ENCODE assay signal across 13 mouse cellular contexts in genomic region chr19:6445761-6446423, GRCm38 (mm10). TPM values are rescaled to one million over a fixed set of nuclear protein-coding genes. Genes with fewer than 3 reads are reported as not detected.
A peak's percentile ranks its signal among the peaks of the same experiment; 100 is the strongest.
DNase-seq lines count a peak whose midpoint lies in the region; ATAC-seq lines count a peak whose summit lies in the region.
"Had no signal": no experiment of that assay in that cellular context is flagged by ENCODE, and none has a peak within 500 bp of the region (broad histone marks: within the 10 kb centered on the region; RNA-seq: fewer than 3 reads in every experiment).

No protein-coding gene starts in this region.

- 24% methylated on average over 10 of the region's 10 CpGs for WGBS in embryonic facial prominence, embryonic 10.5 days
- 9% methylated on average over 10 of the region's 10 CpGs for WGBS in hindbrain, embryonic 13.5 days
- 17% methylated on average over 10 of the region's 10 CpGs for WGBS in neural tube, embryonic 13.5 days

- peak; percentile 83 for DNase-seq in left cerebral cortex, postnatal 4 days
- DNase-seq in left cerebral cortex, adult 18-20 months (ENCODE audit: low spot score in 2 of 2): no peak
- peak; percentile 49 for DNase-seq in embryonic facial prominence, embryonic 10.5 days (ENCODE audit: low spot score)
- DNase-seq in heart, adult 11 months: no peak
- DNase-seq in lung, postnatal 14 days: no peak
- no peak for DNase-seq in adrenal gland, postnatal 25 days
- DNase-seq: kidney, postnatal 10 days; lung, embryonic 14.5 days; thymus, postnatal 4 days had no signal

- peak; percentile 84 for ATAC-seq in hindbrain, embryonic 13.5 days (ENCODE audit: low FRiP score)
- ATAC-seq in neural tube, embryonic 13.5 days (ENCODE audit: low read depth): peak; percentile 86

- H3K4me3 ChIP-seq in embryonic facial prominence, embryonic 10.5 days: peak overlapping the region; percentile 11; the same call in 1 of the 2 replicates
- no peak overlapping the region for H3K4me3 ChIP-seq in hindbrain, embryonic 13.5 days
- no peak overlapping the region for H3K4me3 ChIP-seq in neural tube, embryonic 13.5 days
- H3K4me3 ChIP-seq: embryonic facial prominence, embryonic 15.5 days; heart, embryonic 15.5 days had no signal

- no peaks in the 10 kb centered on the region for H3K36me3 ChIP-seq in embryonic facial prominence, embryonic 10.5 days (replicated peaks)
- no peaks in the 10 kb centered on the region for H3K36me3 ChIP-seq in hindbrain, embryonic 13.5 days
- no peaks in the 10 kb centered on the region for H3K36me3 ChIP-seq in neural tube, embryonic 13.5 days
- H3K36me3 ChIP-seq: embryonic facial prominence, embryonic 15.5 days; heart, embryonic 15.5 days had no signal

- intact Hi-C loops in left cerebral cortex, postnatal 4 days (cut with DNase I): no loop called here

- H3K27ac ChIP-seq in embryonic facial prominence, embryonic 10.5 days (replicated peaks): peak overlapping the region; percentile 37
- peak overlapping the region; percentile 89 for H3K27ac ChIP-seq in hindbrain, embryonic 13.5 days
- peak overlapping the region; percentile 90 for H3K27ac ChIP-seq in neural tube, embryonic 13.5 days (replicated peaks)
- H3K27ac ChIP-seq: embryonic facial prominence, embryonic 15.5 days; heart, embryonic 15.5 days had no signal

- no peaks in the 10 kb centered on the region for H3K9me3 ChIP-seq in embryonic facial prominence, embryonic 10.5 days
- H3K9me3 ChIP-seq in hindbrain, embryonic 13.5 days: no peaks in the 10 kb centered on the region
- H3K9me3 ChIP-seq in neural tube, embryonic 13.5 days: no peaks in the 10 kb centered on the region
- H3K9me3 ChIP-seq: embryonic facial prominence, embryonic 15.5 days; heart, embryonic 15.5 days had no signal

- peak overlapping the region; percentile 63 for H3K9ac ChIP-seq in hindbrain, embryonic 13.5 days
- peak overlapping the region; percentile 53 for H3K9ac ChIP-seq in neural tube, embryonic 13.5 days
- H3K9ac ChIP-seq: embryonic facial prominence, embryonic 15.5 days; heart, embryonic 15.5 days; lung, embryonic 14.5 days had no signal

- H3K4me2 ChIP-seq in hindbrain, embryonic 13.5 days: peak overlapping the region; percentile 42
- H3K4me2 ChIP-seq in neural tube, embryonic 13.5 days: peak overlapping the region; percentile 42
- H3K4me2 ChIP-seq: embryonic facial prominence, embryonic 15.5 days; heart, embryonic 15.5 days; lung, embryonic 14.5 days had no signal

- H3K4me1 ChIP-seq in embryonic facial prominence, embryonic 10.5 days: peaks cover 29% of the 10 kb centered on the region
- peaks cover 98% of the 10 kb centered on the region for H3K4me1 ChIP-seq in hindbrain, embryonic 13.5 days (replicated peaks)
- H3K4me1 ChIP-seq in neural tube, embryonic 13.5 days (replicated peaks): peaks cover 76% of the 10 kb centered on the region

- H3K27me3 ChIP-seq in embryonic facial prominence, embryonic 10.5 days (replicated peaks; ENCODE audit: low read depth, poor library complexity, severe bottlenecking): peaks cover 68% of the 10 kb centered on the region
- no peaks in the 10 kb centered on the region for H3K27me3 ChIP-seq in hindbrain, embryonic 13.5 days
- no peaks in the 10 kb centered on the region for H3K27me3 ChIP-seq in neural tube, embryonic 13.5 days
- H3K27me3 ChIP-seq: embryonic facial prominence, embryonic 15.5 days had no signal

RNA-seq across cellular contexts. Expression of gene Nrxn2, which starts 27.4 kb away (rescaled TPM):
- total RNA-seq in left cerebral cortex, postnatal 4 days (2021): 100 to 1,000 TPM; 695 to 758 TPM
- total RNA-seq in left cerebral cortex, adult 18-20 months (2021): 100 to 1,000 TPM; 549 to 568 TPM
- 1.9 TPM in 2 replicates for polyA plus RNA-seq in embryonic facial prominence, embryonic 10.5 days (2016; fragmentation: Nextera tagmentation; extraction: Ambion mirVana)
- 23.5 and 27.7 TPM in 2 replicates for polyA plus RNA-seq in hindbrain, embryonic 13.5 days (2015; fragmentation: Nextera tagmentation; extraction: Ambion mirVana)
- 24.0 and 28.9 TPM in 2 replicates for polyA plus RNA-seq in neural tube, embryonic 13.5 days (2015; fragmentation: Nextera tagmentation; extraction: Ambion mirVana)
- 11.1 and 12.7 TPM in 2 replicates for total RNA-seq in adrenal gland, postnatal 25 days (2021)

RNA-seq across cellular contexts. Expression of gene Rasgrp2, which starts 46.8 kb away (rescaled TPM):
- 100 to 1,000 TPM; 225 to 228 TPM for total RNA-seq in left cerebral cortex, postnatal 4 days (2021)
- total RNA-seq in left cerebral cortex, adult 18-20 months (2021): 10 to 100 TPM; 68.2 to 84.7 TPM
- 14.2 and 18.6 TPM in 2 replicates for polyA plus RNA-seq in embryonic facial prominence, embryonic 10.5 days (2016; fragmentation: Nextera tagmentation; extraction: Ambion mirVana)
- 42.0 and 43.2 TPM in 2 replicates for polyA plus RNA-seq in hindbrain, embryonic 13.5 days (2015; fragmentation: Nextera tagmentation; extraction: Ambion mirVana)
- 44.1 and 49.9 TPM in 2 replicates for polyA plus RNA-seq in neural tube, embryonic 13.5 days (2015; fragmentation: Nextera tagmentation; extraction: Ambion mirVana)
- 37.6 and 39.5 TPM in 2 replicates for total RNA-seq in adrenal gland, postnatal 25 days (2021)

Comparison
In these comparisons a context has a peak if more than half of its experiments do, and no peak if none do; other contexts are left out.
1. DNase-seq: peak in left cerebral cortex, postnatal 4 days (single experiment) and embryonic facial prominence, embryonic 10.5 days (single experiment); none in left cerebral cortex, adult 18-20 months (0 of 2), heart, adult 11 months (single experiment), lung, postnatal 14 days (single experiment) and adrenal gland, postnatal 25 days (single experiment).
2. H3K27ac ChIP-seq: peak in every context shown above with its lines; median percentile 90 in neural tube, embryonic 13.5 days; 89 in hindbrain, embryonic 13.5 days; 37 in embryonic facial prominence, embryonic 10.5 days.
3. RNA of gene Nrxn2, which starts 27.4 kb away (total RNA-seq): 695 to 758 TPM in left cerebral cortex, postnatal 4 days and 549 to 568 TPM in left cerebral cortex, adult 18-20 months; 11.1 to 12.7 TPM in adrenal gland, postnatal 25 days; every median in the first group is over 10 times any median in the second.